Mouse (Mus musculus) bone marrow, adult 2 months (tissue): ENCODE data around the gene Ncstn.

ENCODE experiments used
- CTCF ChIP-seq: fragments of 200-500 bp; IDR thresholded peaks from 2 replicates; pipeline ENCODE4 v1.5.1; 2011; ENCODE audit warnings: low read length, control low read depth; ENCODE audit not compliant: control insufficient read depth, insufficient read depth
- POLR2A ChIP-seq: fragments of 200-500 bp; IDR thresholded peaks from 2 replicates; pipeline ENCODE4 v1.6.1; 2011; ENCODE audit warnings: low read depth, mild to moderate bottlenecking, control low read depth, low read length, borderline replicate concordance; ENCODE audit not compliant: control insufficient read depth

GRCm38 (mm10) chr1:172057491-172057921 is 25.1 kb downstream of the Ncstn start, which contains the start of gene Nhlh1:
- TF ChIP-seq CTCF (no peak), POLR2A (no peak)
